Mouse (Mus musculus): ENCODE data around the gene Fam163a.
A peak's percentile ranks its signal among the peaks of the same experiment; 100 is the strongest.
"Not testable (repeated sequence)": the region's sequence is repeated elsewhere in the genome, so short reads cannot be mapped to it uniquely, and the experiment has no call there.

Fam163a gene

DNA sequence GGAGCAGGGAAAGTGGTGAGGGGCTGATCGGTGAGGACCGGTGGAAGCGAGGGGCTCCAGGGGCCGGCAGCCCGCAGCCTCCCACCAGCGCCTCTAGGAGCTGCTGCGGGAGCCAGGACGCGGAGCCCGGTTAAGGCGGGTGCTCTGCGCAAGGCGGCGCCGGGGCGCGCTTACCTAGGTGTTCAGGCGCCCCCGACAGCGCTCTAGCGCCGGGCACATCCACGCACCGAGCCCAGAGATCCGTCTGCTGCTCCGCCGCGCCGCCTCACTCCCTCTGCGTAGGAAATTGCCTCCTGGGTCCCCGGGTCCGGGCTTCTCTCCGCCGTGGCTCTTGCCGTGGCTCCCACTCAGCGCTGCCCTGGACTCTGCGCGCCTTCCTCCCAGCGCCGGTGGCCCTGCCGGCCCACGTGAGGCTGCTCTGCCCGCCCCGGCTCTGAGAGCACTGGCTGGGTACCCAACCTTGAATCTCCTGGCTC lies at the start of gene Fam163a:
Gene Fam163a (minus strand): TSS at position 371 of the 476 bp plus-strand sequence.
- DNase-seq = no peak

DNA sequence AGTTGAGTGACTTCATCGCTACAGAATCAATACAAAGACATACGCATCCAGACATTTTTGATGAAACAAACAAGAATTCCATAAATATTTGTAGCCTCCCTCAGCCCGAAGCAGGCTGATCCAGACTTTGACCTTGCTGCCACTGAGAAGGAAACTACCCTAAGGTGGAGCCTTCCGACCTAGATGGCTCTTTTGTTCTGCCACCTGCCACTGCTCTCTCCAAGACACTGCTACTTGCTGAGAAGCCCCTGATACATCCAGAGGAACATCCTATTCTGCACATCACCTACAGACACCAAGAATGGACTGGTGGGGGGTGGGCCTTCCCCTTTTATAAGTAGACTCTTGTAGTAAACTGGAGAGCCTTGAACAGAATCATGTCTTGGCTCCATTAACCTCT lies 46.3 kb upstream of the Fam163a start:
- DNase-seq = not testable (repeated sequence)

DNA sequence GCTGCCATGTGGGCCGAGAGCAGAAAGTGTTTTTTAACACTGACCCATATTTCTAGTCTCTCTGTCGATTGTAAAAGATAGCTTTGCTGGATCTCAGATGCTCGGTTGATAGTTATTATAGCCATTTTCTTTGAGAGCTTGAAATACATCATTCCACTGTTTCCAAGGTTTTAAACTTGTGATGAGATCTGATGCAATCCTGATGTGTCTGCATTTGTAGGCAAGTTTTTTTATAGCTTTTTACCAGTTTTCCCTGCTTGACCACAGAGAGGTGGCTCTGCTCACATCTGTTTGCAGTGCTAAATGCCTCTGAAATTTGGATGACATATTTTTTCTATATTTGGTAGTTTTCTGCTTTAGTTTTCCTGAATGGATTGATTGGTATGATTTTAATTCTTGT lies 43.1 kb upstream of the Fam163a start:
- DNase-seq = no peak

GRCm38 (mm10) chr1:156241713-156242348 lies 37.0 kb upstream of the Fam163a start:
- DNase-seq = peak; percentile 66

DNA sequence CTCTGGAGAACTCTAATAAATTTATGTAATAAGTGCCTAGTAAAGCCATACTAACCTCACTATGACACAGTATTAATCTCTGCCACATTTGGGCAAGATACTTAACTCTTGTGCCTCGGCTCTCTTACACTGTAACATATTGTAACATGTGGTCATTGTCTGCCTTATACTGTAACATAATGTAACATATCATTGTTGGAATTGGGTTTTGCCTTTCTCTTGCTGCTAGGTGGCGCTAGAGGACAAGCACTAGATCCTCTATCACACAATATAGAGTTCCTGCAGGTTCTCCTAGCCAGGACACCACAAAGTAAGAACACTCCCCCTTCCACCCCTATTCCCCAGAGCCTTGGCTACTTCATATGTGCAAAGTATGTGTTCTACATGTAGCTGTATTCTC lies 36.2 kb upstream of the Fam163a start:
- DNase-seq = peak; percentile 37

- DNase-seq = no peak
Measured at GRCm38 (mm10) chr1:156231122-156231521, 26.3 kb upstream of the Fam163a start.

DNA sequence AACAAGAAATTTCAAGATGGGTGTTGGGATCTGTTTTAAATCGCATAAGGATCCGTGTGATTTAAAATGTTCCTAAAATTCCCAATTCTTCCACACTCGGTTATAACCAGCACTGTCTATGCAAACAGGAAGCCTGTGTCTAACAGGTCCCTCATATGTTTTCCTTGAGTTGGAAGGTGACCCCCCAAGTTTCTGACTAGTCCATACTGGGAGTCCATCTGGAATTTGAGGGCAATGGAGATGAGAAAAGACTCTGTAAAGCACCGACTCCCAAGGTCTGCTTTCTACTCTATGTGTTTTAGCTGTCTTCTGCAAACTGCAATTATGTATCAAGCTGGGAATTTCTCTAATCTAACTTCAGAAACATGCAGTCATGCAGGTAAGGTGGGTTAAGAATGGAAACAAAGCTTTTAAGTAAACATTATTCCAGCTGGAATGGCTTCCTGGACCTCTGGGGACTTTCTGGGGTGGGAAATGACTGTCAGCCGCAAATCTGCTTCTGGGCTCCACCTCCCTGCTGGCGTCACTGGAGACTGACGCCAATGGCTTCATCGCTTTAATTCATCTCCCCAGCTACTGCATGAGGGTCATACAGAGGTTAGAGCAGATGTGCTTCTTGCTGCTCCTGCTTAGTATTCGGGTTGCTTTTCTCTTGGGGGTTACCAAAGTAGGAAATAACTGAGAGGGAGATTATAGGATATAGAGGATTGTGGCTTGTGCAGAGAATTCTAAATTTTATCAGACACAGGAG lies 25.7 kb upstream of the Fam163a start:
- DNase-seq = peak; percentile 7

DNA sequence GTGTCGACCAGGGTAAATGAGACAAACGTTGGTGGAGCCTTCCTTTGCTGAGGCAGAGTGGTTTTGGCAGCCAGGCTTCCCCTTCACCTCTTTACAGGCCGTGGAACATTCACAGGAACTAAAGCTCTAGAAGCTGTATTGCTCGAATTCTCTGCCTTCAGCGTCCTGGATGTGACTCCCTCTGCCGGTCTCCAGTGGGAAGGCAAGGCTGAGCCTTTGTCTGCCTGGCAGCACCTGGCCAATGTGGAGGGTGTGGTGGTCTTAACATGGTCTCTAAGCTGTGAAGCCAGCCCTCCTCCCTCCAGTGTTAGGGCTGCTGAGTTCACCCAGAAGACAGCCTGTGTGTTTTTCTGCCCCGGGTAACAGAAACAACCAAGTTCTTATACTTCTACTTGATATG lies 24.6 kb upstream of the Fam163a start:
- peak; percentile 61 for DNase-seq

DNA sequence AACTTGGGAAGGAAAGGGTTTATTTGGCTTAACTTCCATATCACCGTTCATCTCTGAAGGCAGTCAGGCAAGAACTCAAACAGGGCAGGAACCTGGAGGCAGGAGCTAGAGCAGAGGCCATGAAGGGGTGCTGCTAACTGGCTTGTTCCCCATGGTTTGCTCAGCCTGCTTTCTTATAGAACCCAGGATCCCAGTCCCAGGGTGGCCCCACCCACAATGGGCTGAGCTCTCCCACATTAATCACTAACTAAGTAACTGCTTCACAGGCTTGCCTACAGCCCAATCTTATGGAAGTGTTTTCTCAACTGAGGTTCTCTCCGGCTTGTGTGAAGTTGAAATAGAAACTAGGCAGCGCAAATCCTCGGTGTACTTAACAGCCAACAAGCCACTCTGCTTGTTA lies 23.9 kb upstream of the Fam163a start:
- DNase-seq = no peak

GRCm38 (mm10) chr1:156226903-156227302 lies 22.1 kb upstream of the Fam163a start:
- no peak for DNase-seq

DNA sequence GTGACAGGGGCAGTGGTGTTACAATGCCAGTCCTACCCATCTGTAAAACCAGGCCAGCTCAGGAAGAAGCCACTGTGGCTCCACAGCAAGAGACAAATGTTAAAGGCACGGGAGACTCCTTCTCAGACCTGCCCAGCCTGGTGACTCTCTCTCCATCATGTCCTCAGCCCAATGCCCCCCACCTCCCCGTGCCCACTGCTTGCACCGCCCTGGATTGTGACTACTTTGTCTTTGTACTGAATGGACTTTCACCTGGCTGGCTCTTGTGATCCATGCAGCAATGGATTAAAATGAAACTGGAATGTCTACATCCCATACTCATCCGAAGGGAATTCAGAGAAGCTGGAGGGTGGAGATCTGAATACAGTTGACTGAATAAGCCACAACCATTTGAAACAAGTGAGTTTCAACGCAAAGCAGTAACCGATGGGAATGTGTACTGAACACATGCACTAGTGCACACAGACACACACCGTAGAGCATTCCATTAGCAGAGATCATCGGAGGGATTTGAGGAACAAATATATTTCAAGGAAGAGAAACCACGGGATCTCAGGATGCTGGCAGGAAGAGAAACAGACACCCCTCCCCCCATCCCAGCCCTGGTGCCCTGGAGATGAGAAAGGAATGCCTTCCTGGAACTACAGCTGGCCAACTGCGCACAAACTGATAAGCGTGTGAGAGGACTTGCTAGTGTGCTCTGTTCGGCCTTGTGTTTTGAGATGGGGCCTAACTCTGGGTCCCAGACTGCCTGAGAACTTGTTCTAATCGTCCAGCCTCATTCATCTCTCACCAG lies 17.6 kb upstream of the Fam163a start:
- DNase-seq = peak; percentile 16

GRCm38 (mm10) chr1:156221327-156221726 lies 16.5 kb upstream of the Fam163a start:
- no peak for DNase-seq

DNA sequence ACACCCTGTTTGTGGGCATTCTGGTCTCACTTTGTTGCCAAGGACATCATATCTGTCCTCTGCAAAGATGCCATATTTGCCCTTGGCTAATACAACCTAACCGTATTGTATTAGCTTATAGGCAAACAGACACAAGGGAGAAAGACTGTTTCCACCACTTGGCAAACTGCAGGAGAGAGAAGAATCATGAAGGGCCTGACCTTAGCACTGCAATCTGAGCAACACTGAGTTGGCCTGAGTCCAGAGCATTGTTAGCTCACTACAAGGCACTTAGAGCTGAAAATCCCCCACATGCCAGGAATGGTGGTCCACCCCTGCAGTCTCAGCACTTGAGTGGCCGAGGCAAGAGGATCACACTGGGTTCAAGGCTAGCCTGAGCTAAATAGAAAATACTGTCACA lies 13.7 kb upstream of the Fam163a start:
- no peak for DNase-seq

GRCm38 (mm10) chr1:156217941-156218340 lies 13.1 kb upstream of the Fam163a start:
- DNase-seq = no peak

- DNase-seq = peak; percentile 12
Measured at GRCm38 (mm10) chr1:156217393-156217792, 12.6 kb upstream of the Fam163a start.

DNA sequence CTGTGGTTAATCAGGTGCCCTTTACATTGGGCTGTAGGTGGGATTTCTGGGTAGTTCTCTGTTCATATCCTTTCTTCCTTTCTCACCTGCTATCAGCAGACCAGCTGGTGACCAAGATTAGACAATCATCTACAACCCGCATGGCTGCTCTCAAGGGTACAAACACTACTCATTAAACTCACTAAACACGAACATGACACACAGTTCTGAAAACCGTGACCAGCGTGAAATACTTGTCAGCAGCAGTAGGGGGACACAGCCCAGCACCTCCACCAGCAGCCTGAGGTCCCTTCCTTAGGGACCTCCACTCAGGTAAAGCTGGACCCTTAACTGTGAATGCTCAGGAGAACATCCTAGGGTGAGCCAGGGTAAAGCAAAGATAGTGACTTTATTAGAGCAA lies 11.4 kb upstream of the Fam163a start:
- DNase-seq = no peak

DNA sequence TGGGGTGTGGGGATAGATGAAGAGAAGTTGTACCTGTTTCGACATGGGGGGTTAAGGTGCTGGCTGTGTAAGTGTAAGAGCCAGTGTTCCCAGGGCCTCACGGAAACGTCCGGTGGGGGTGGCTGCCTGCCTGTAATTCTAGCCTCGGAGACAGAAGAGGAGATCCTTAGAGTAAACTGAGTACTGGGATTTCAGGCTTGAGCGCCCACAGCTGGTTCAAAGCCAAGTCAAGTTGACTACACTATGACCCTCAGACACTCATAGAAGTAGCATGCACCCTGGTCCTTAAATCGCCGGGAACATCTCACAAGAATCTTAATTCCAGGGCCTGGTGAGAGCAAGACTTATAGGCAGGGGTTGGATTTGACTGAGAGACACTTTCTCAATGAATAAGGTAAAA lies 9.8 kb upstream of the Fam163a start:
- no peak for DNase-seq

DNA sequence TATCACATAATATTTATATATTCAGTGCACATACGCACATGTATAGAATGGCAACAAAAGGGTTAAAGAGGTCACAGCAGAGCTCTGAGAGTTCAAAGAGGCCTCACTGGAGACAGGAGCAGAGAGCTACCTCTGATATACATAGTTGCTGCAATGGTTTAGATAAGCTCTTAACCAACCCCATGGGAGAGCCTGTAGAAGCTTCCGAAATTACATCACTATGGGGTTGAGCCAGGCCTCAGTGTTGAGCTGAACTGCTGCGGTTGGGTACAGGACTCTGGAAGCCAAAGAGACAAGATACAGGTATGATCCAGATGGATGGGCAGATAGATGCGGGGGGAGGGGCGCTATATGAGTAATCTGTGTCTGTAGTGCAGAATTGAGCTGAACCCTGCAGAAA lies 8.1 kb upstream of the Fam163a start:
- DNase-seq = no peak

- DNase-seq = no peak
Measured at GRCm38 (mm10) chr1:156211809-156212317, 7.0 kb upstream of the Fam163a start.

- no peak for DNase-seq
Measured at GRCm38 (mm10) chr1:156205164-156205563, 338 bp upstream of the Fam163a start.

GRCm38 (mm10) chr1:156203961-156204655 lies 718 bp downstream of the Fam163a start:
- DNase-seq = no peak

GRCm38 (mm10) chr1:156202661-156203060 lies 2.2 kb downstream of the Fam163a start:
- no peak for DNase-seq

- peak; percentile 22 for DNase-seq
Measured at GRCm38 (mm10) chr1:156201069-156201468, 3.8 kb downstream of the Fam163a start.

Measured in lung, postnatal 14 days (tissue).